Mouse (Mus musculus): ENCODE measurements around the gene Prickle3.

The Prickle3 gene

GRCm38 (mm10) chrX:7670921-7671623 is 14.0 kb downstream of the Prickle3 start, which contains the start of gene Plp2:
TSS of gene Plp2 (minus strand) at chrX:7671390.
- 5% methylated on average over 35 of the region's 36 CpGs for WGBS

- WGBS: 66% methylated on average over 6 of the region's 6 CpGs
These were observed 15.7 kb downstream of the Prickle3 start for GRCm38 (mm10) chrX:7672739-7673138.

- WGBS: 44% methylated on average over 11 of the region's 12 CpGs
These were observed 16.7 kb downstream of the Prickle3 start for GRCm38 (mm10) chrX:7673578-7674281.

GRCm38 (mm10) chrX:7674284-7675000 is 17.4 kb downstream of the Prickle3 start:
- 17% methylated on average over 28 of the region's 28 CpGs for WGBS

GRCm38 (mm10) chrX:7675001-7675380 is 17.9 kb downstream of the Prickle3 start:
- WGBS: 46% methylated on average over 10 of the region's 10 CpGs

- WGBS: 21% methylated on average over 3 of the region's 3 CpGs
These were observed 21.9 kb downstream of the Prickle3 start for GRCm38 (mm10) chrX:7678986-7679385.

- WGBS: 6% methylated on average over 27 of the region's 27 CpGs
These were observed 22.5 kb downstream of the Prickle3 start for GRCm38 (mm10) chrX:7679405-7680056.

- WGBS: 13% methylated on average over 12 of the region's 12 CpGs
These were observed 23.0 kb downstream of the Prickle3 start for GRCm38 (mm10) chrX:7680057-7680412.

GRCm38 (mm10) chrX:7680864-7681263 is 23.8 kb downstream of the Prickle3 start, which contains the start of gene Magix:
TSS of gene Magix (minus strand) at chrX:7681251.
- WGBS: 52% methylated on average over 14 of the region's 14 CpGs

GRCm38 (mm10) chrX:7688321-7688720 is 31.3 kb downstream of the Prickle3 start:
- WGBS: 96% methylated on average over 2 of the region's 2 CpGs

- 81% methylated on average over 3 of the region's 3 CpGs for WGBS
These were observed 33.4 kb downstream of the Prickle3 start for GRCm38 (mm10) chrX:7690486-7690885.

GRCm38 (mm10) chrX:7692862-7693261 is 35.8 kb downstream of the Prickle3 start:
- WGBS: 26% methylated on average over 4 of the region's 4 CpGs

- WGBS: 37% methylated on average over 6 of the region's 6 CpGs
These were observed 39.5 kb downstream of the Prickle3 start for GRCm38 (mm10) chrX:7696520-7696919.

GRCm38 (mm10) chrX:7696954-7697381 is 39.9 kb downstream of the Prickle3 start, which contains the start of gene Gpkow:
TSS of gene Gpkow (plus strand) at chrX:7697131.
- WGBS: 4% methylated on average over 33 of the region's 33 CpGs

GRCm38 (mm10) chrX:7713764-7714134 is 56.7 kb downstream of the Prickle3 start:
- 21% methylated on average over 6 of the region's 12 CpGs for WGBS

- 10% methylated on average over 45 of the region's 60 CpGs for WGBS
These were observed 57.3 kb downstream of the Prickle3 start, which contains the start of gene Wdr45 for GRCm38 (mm10) chrX:7714135-7714899. TSS of gene Wdr45 (plus strand) at chrX:7714333.

- 36% methylated on average over 1 of the region's 1 CpGs for WGBS
These were observed 59.0 kb downstream of the Prickle3 start for GRCm38 (mm10) chrX:7716058-7716457.

Data from cerebral cortex, adult 2 months (tissue).